Mouse (Mus musculus) MEL (cell line): Measurements from ENCODE around the gene Map3k3. TPM values are rescaled to one million over a fixed set of nuclear protein-coding genes. Genes with fewer than 3 reads are reported as not detected.
A peak's percentile ranks its signal among the peaks of the same experiment; 100 is the strongest.

Experiments used
- DNase-seq: peaks from one replicate; pipeline ENCODE4 v3.0.0; 2011; ENCODE audit warnings: low read depth, low spot score
- H3K27ac ChIP-seq: 2 replicates; pipeline ENCODE4 v1.5.1; 2012; ENCODE audit warnings: low read depth, mild to moderate bottlenecking, control low read depth, low read length, moderate library complexity; ENCODE audit not compliant: control insufficient read depth
- H3K27me3 ChIP-seq, 2 experiments: fragments of 150-350 bp in 1 of 2; sonication (generic) in 1 of 2; 2 replicates each; pipeline ENCODE4 v1.6.1; 2012; ENCODE audit warnings: low read length in 2 of 2, mild to moderate bottlenecking in 2 of 2, improper control_type of control experiment in 1 of 2, moderate library complexity in 1 of 2; ENCODE audit not compliant: insufficient read depth in 2 of 2, control insufficient read depth in 1 of 2
- H3K36me3 ChIP-seq, 2 experiments: 2 replicates each; pipeline ENCODE4 v1.6.1; 2012 to 2014; ENCODE audit warnings: low read length in 2 of 2, improper control_type of control experiment in 1 of 2, inconsistent platforms in 1 of 2, mild to moderate bottlenecking in 1 of 2; ENCODE audit not compliant: insufficient read depth in 2 of 2, control insufficient read depth in 1 of 2
- H3K4me1 ChIP-seq, 2 experiments: fragments of 150-350 bp in 1 of 2; sonication (generic) in 1 of 2; 2 replicates each; pipeline ENCODE4 v1.6.1; 2012; ENCODE audit warnings: low read length in 2 of 2, improper control_type of control experiment in 1 of 2, mild to moderate bottlenecking in 1 of 2; ENCODE audit not compliant: insufficient read depth in 2 of 2, control insufficient read depth in 1 of 2
- H3K4me3 ChIP-seq, 2 experiments: fragments of 150-350 bp in 1 of 2; sonication (generic) in 1 of 2; 2 replicates each; pipeline ENCODE4 v1.5.1; 2012; ENCODE audit warnings: low read depth in 2 of 2, low read length in 2 of 2, mild to moderate bottlenecking in 2 of 2, moderate library complexity in 2 of 2, control low read depth in 1 of 2, improper control_type of control experiment in 1 of 2; ENCODE audit not compliant: control insufficient read depth in 1 of 2, insufficient read depth in 1 of 2
- H3K79me2 ChIP-seq: 2 replicates; pipeline ENCODE4 v1.6.1; 2012; ENCODE audit warnings: mild to moderate bottlenecking, low read length, moderate library complexity; ENCODE audit not compliant: control insufficient read depth, poor library complexity, insufficient read depth
- H3K9ac ChIP-seq: 2 replicates; pipeline ENCODE4 v1.6.1; 2012; ENCODE audit warnings: low read depth, mild to moderate bottlenecking, control low read depth, low read length, moderate library complexity; ENCODE audit not compliant: control insufficient read depth, poor library complexity, severe bottlenecking
- H3K9me3 ChIP-seq: fragments of 150-350 bp; sonication (generic); replicated peaks from 2 replicates; pipeline ENCODE4 v1.6.1; 2012; ENCODE audit warnings: mild to moderate bottlenecking, low read length, improper control_type of control experiment, moderate library complexity; ENCODE audit not compliant: insufficient read depth
- CHD2 ChIP-seq: IDR thresholded peaks from 2 replicates; pipeline ENCODE4 v1.6.1; 2011; ENCODE audit warnings: low read length, improper control_type of control experiment
- CTCF ChIP-seq, 3 experiments: IDR thresholded peaks in 2 of 3; conservative IDR thresholded peaks in 1 of 3; 2 replicates each; pipeline ENCODE4 v1.5.1; 2011 to 2012; ENCODE audit warnings: low read length in 3 of 3, low read depth in 2 of 3, mild to moderate bottlenecking in 2 of 3, improper control_type of control experiment in 1 of 3, inconsistent platforms in 1 of 3, mixed read lengths in 1 of 3, moderate library complexity in 1 of 3; ENCODE audit not compliant: control insufficient read depth in 1 of 3, insufficient read depth in 1 of 3, poor library complexity in 1 of 3, severe bottlenecking in 1 of 3
- ELF1 ChIP-seq: IDR thresholded peaks from 2 replicates; pipeline ENCODE4 v1.6.1; 2014; ENCODE audit warnings: low read depth, mild to moderate bottlenecking, inconsistent platforms, low read length, improper control_type of control experiment, moderate library complexity
- EP300 ChIP-seq, 2 experiments: IDR thresholded peaks; 2 replicates each; pipeline ENCODE4 v1.6.1; 2011; ENCODE audit warnings: improper control_type of control experiment in 2 of 2, low read length in 2 of 2, low read depth in 1 of 2, mild to moderate bottlenecking in 1 of 2
- ETS1 ChIP-seq: IDR thresholded peaks from 2 replicates; pipeline ENCODE4 v1.6.1; 2012; ENCODE audit warnings: low read depth, mild to moderate bottlenecking, inconsistent platforms, low read length, improper control_type of control experiment, moderate library complexity
- GABPA ChIP-seq: IDR thresholded peaks from 2 replicates; pipeline ENCODE4 v1.6.1; 2012; ENCODE audit warnings: low read depth, mild to moderate bottlenecking, inconsistent platforms, low read length, improper control_type of control experiment, moderate library complexity
- GATA1 ChIP-seq: IDR thresholded peaks from 2 replicates; pipeline ENCODE4 v1.6.1; 2011; ENCODE audit warnings: low read depth, low read length, improper control_type of control experiment
- HCFC1 ChIP-seq: IDR thresholded peaks from 2 replicates; pipeline ENCODE4 v1.6.1; 2012; ENCODE audit warnings: low read depth, mild to moderate bottlenecking, inconsistent platforms, low read length, improper control_type of control experiment, moderate library complexity
- JUND ChIP-seq: IDR thresholded peaks from 2 replicates; pipeline ENCODE4 v1.6.1; 2011; ENCODE audit warnings: low read depth, mild to moderate bottlenecking, improper control_type of control experiment, low read length
- KAT2A ChIP-seq: conservative IDR thresholded peaks from 2 replicates; pipeline ENCODE4 v1.6.1; 2012; ENCODE audit warnings: low read depth, low read length, improper control_type of control experiment, inconsistent platforms
- MAFK ChIP-seq: IDR thresholded peaks from 2 replicates; pipeline ENCODE4 v1.6.1; 2011; ENCODE audit warnings: low read depth, mild to moderate bottlenecking, low read length, improper control_type of control experiment, borderline replicate concordance
- MAX ChIP-seq: IDR thresholded peaks from 2 replicates; pipeline ENCODE4 v1.6.1; 2011; ENCODE audit warnings: low read length, improper control_type of control experiment
- MAZ ChIP-seq: IDR thresholded peaks from 2 replicates; pipeline ENCODE4 v1.6.1; 2012; ENCODE audit warnings: low read depth, mild to moderate bottlenecking, inconsistent platforms, low read length, improper control_type of control experiment
- MXI1 ChIP-seq: IDR thresholded peaks from 2 replicates; pipeline ENCODE4 v1.6.1; 2011; ENCODE audit warnings: mild to moderate bottlenecking, low read depth, low read length, improper control_type of control experiment
- NELFE ChIP-seq: IDR thresholded peaks from 2 replicates; pipeline ENCODE4 v1.6.1; 2011; ENCODE audit warnings: low read depth, low read length, improper control_type of control experiment
- NRF1 ChIP-seq: IDR thresholded peaks from 2 replicates; pipeline ENCODE4 v1.6.1; 2014; ENCODE audit warnings: low read depth, mild to moderate bottlenecking, inconsistent platforms, low read length, improper control_type of control experiment, moderate library complexity; ENCODE audit not compliant: poor library complexity, insufficient read depth, severe bottlenecking
- POLR2A ChIP-seq, 2 experiments: IDR thresholded peaks; 2 replicates each; pipeline ENCODE4 v1.6.1; 2011 to 2012; ENCODE audit warnings: low read length in 2 of 2, mild to moderate bottlenecking in 2 of 2, control low read depth in 1 of 2, improper control_type of control experiment in 1 of 2, low read depth in 1 of 2, moderate library complexity in 1 of 2; ENCODE audit not compliant: control insufficient read depth in 1 of 2, insufficient read depth in 1 of 2, poor library complexity in 1 of 2
- POLR2AphosphoS2 ChIP-seq: IDR thresholded peaks from 2 replicates; pipeline ENCODE4 v1.6.1; 2011; ENCODE audit warnings: low read length, improper control_type of control experiment
- POLR2AphosphoS5 ChIP-seq: IDR thresholded peaks from 2 replicates; pipeline ENCODE4 v1.6.1; 2012; ENCODE audit warnings: low read depth, borderline replicate concordance, mild to moderate bottlenecking, inconsistent platforms, low read length, moderate library complexity, mixed read lengths
- RCOR1 ChIP-seq: IDR thresholded peaks from 2 replicates; pipeline ENCODE4 v1.6.1; 2012; ENCODE audit warnings: low read depth, mild to moderate bottlenecking, inconsistent platforms, low read length, improper control_type of control experiment
- SMC3 ChIP-seq: IDR thresholded peaks from 2 replicates; pipeline ENCODE4 v1.6.1; 2011; ENCODE audit warnings: low read depth, low read length, improper control_type of control experiment
- TAL1 ChIP-seq: IDR thresholded peaks from 2 replicates; pipeline ENCODE4 v1.6.1; 2012; ENCODE audit warnings: mild to moderate bottlenecking, inconsistent platforms, low read length, moderate library complexity, mixed read lengths
- TBP ChIP-seq: IDR thresholded peaks from 2 replicates; pipeline ENCODE4 v1.8.0; 2011; ENCODE audit warnings: low read depth, low read length, improper control_type of control experiment
- UBTF ChIP-seq: IDR thresholded peaks from 2 replicates; pipeline ENCODE4 v1.6.1; 2012; ENCODE audit warnings: low read depth, mild to moderate bottlenecking, inconsistent platforms, low read length, improper control_type of control experiment, moderate library complexity, borderline replicate concordance; ENCODE audit not compliant: insufficient read depth
- USF1 ChIP-seq: IDR thresholded peaks from 2 replicates; pipeline ENCODE4 v1.6.1; 2014; ENCODE audit warnings: low read depth, mild to moderate bottlenecking, inconsistent platforms, low read length, improper control_type of control experiment, moderate library complexity
- USF2 ChIP-seq, 2 experiments: IDR thresholded peaks; 2 replicates each; pipeline ENCODE4 v1.6.1; 2011 to 2012; ENCODE audit warnings: improper control_type of control experiment in 2 of 2, low read length in 2 of 2, borderline replicate concordance in 1 of 2, inconsistent platforms in 1 of 2, low read depth in 1 of 2, mild to moderate bottlenecking in 1 of 2; ENCODE audit not compliant: insufficient read depth in 1 of 2
- ZKSCAN1 ChIP-seq: IDR thresholded peaks from 2 replicates; pipeline ENCODE4 v1.6.1; 2012; ENCODE audit warnings: low read depth, mild to moderate bottlenecking, inconsistent platforms, low read length, improper control_type of control experiment, moderate library complexity
- ZMIZ1 ChIP-seq: IDR thresholded peaks from 2 replicates; pipeline ENCODE4 v1.6.1; 2012; ENCODE audit warnings: low read depth, mild to moderate bottlenecking, inconsistent platforms, low read length, improper control_type of control experiment, moderate library complexity
- ZNF384 ChIP-seq: IDR thresholded peaks from 2 replicates; pipeline ENCODE4 v1.6.1; 2012; ENCODE audit warnings: low read depth, mild to moderate bottlenecking, inconsistent platforms, low read length, improper control_type of control experiment
- polyA plus RNA-seq, 2 experiments: library from polyadenylated mRNA; stranded (reverse) in 1 of 2; unstranded in 1 of 2; fragments of >175 nt in 1 of 2; fragments of >200 nt in 1 of 2; gene quantifications; 2 replicates each; pipeline versions ENCODE4 v1.2.1 to v1.2.4; 2012; ENCODE audit warnings: low replicate concordance in 2 of 2, low read depth in 1 of 2; ENCODE audit not compliant: insufficient read length in 2 of 2, insufficient read depth in 1 of 2, missing spikeins in 1 of 2
- total RNA-seq: library from RNA; depleted of rRNA; stranded (reverse); fragments of 300-350 nt; gene quantifications from 2 replicates; pipeline ENCODE4 v1.2.3, GENCODE M21; 2012

Gene Map3k3
- total and polyA plus RNA-seq, 3 experiments, result 10.5 to 14.3 TPM; not detected in 1

DNA sequence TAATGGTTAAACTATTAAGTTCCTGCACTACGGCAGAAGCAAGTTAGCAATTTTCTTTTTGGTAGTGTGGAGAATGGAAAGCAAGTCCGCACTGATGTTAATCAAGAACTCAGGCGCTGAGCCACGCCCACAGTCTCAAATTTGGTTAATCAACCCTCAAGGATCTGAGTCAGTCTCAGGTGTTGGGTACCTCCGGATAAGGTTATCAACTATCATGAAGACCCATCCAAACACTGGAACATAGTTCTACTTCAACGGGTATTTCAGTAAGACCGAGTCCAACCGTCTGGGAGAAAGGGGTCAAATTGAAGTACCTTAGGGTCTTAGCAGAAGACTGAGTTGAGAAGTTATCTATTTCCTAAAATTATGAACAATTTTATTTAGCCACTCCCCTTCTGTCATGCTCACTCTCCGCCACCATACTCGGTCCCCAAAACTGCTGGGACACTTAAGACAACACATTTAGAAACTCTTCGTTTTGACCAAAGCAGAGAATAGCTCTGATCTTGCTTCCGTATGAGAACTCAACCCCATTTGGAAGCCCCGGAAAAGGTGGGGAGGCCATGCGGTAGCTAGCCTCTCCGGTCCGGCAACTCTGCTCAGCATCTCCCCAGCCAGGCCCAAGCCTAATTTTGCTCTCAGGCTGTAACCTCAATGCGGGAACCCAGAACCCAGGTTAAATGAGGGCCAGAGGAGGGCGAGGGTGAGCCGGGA lies 108.4 kb downstream of the Map3k3 start (continued):
- TF ChIP-seq TAL1, result no peak
- no peak; the same call in 1 of the 2 replicates for TF ChIP-seq HCFC1
- TF ChIP-seq MAZ, result 0 out of 2 replicates have a peak, but pooled peaks have one; percentile 12
- no peak for TF ChIP-seq ZNF384
- TF ChIP-seq CTCF (IDR thresholded peaks at IDR 0.05 in 2 of 3, conservative IDR thresholded peaks at IDR 0.05 in 1 of 3; ENCODE audit: control insufficient read depth in 1 of 3, insufficient read depth in 1 of 3, low read depth in 2 of 3, low read length in 3 of 3, poor library complexity in 1 of 3, severe bottlenecking in 1 of 3), result no peak
- no peak for TF ChIP-seq ETS1
- no peak for TF ChIP-seq MAFK
- TF ChIP-seq CHD2, result no peak; the same call in 1 of the 2 replicates
- TF ChIP-seq KAT2A, result no peak
- 0 out of 2 replicates have a peak, but pooled peaks have one; percentile 57 for TF ChIP-seq TBP
- TF ChIP-seq GATA1, result peak; percentile 24; the same call in 1 of the 2 replicates
- TF ChIP-seq GABPA, result no peak
- no peak for TF ChIP-seq JUND
- TF ChIP-seq MAX, result no peak; the same call in 1 of the 2 replicates
- no peak for TF ChIP-seq POLR2A (IDR thresholded peaks at IDR 0.05; ENCODE audit: control insufficient read depth in 1 of 2, insufficient read depth in 1 of 2, low read depth in 1 of 2, low read length in 2 of 2, poor library complexity in 1 of 2)
- peak; percentile 39 for TF ChIP-seq MXI1
- no peak for TF ChIP-seq UBTF
- TF ChIP-seq SMC3, result no peak

GRCm38 (mm10) chr11:106193371-106194154 lies 109.2 kb downstream of the Map3k3 start:
- H3K27ac ChIP-seq, result peak overlapping the region; percentile 86
- peak; percentile 93; the same call in 1 of the 2 replicates for TF ChIP-seq ZMIZ1
- TF ChIP-seq EP300 (IDR thresholded peaks at IDR 0.05; ENCODE audit: low read depth in 1 of 2, low read length in 2 of 2), result peak; percentile 39 to 62; a peak in 1 of 4 replicates
- TF ChIP-seq RCOR1, result peak; percentile 31; the same call in 1 of the 2 replicates
- TF ChIP-seq SMC3, result peak; percentile 19; the same call in 1 of the 2 replicates
- TF ChIP-seq ZNF384, result no peak; the same call in 1 of the 2 replicates
- peak; percentile 33; the same call in 1 of the 2 replicates for TF ChIP-seq ZKSCAN1
- 0 out of 6 replicates have a peak, but pooled peaks of 1 of the 3 experiments have one; percentile 0 for TF ChIP-seq CTCF (IDR thresholded peaks at IDR 0.05 in 2 of 3, conservative IDR thresholded peaks at IDR 0.05 in 1 of 3; ENCODE audit: control insufficient read depth in 1 of 3, insufficient read depth in 1 of 3, low read depth in 2 of 3, low read length in 3 of 3, poor library complexity in 1 of 3, severe bottlenecking in 1 of 3)
- peak; percentile 75 for TF ChIP-seq ELF1
- TF ChIP-seq POLR2AphosphoS5, result no peak
- TF ChIP-seq CHD2, result no peak
- TF ChIP-seq POLR2A (IDR thresholded peaks at IDR 0.05; ENCODE audit: control insufficient read depth in 1 of 2, insufficient read depth in 1 of 2, low read depth in 1 of 2, low read length in 2 of 2, poor library complexity in 1 of 2), result peak; percentile 91 to 97
- TF ChIP-seq GATA1, result no peak
- no peak for TF ChIP-seq MAFK
- TF ChIP-seq GABPA, result 0 out of 2 replicates have a peak, but pooled peaks have one; percentile 12
- peak; percentile 90 for TF ChIP-seq NRF1
- TF ChIP-seq USF1, result peak; percentile 34
- peak; percentile 83 for TF ChIP-seq NELFE
- no peak for TF ChIP-seq USF2 (IDR thresholded peaks at IDR 0.05; ENCODE audit: borderline replicate concordance in 1 of 2, insufficient read depth in 1 of 2, low read depth in 1 of 2, low read length in 2 of 2)
- TF ChIP-seq POLR2AphosphoS2, result peak; percentile 95

More at GRCm38 (mm10) chr11:106193371-106194154, 109.2 kb downstream of the Map3k3 start:
- DNase-seq, result peak; percentile 99
- Histone ChIP-seq H3K36me3 (peaks cover 3 to 24% of the 10 kb centered on the region in 2 experiments; a peak in 3 of 4 replicates), H3K9ac (peak overlapping the region; percentile 82), H3K4me3 (peak overlapping the region; percentile 74 to 89), H3K27me3 (no peaks in the 10 kb centered on the region), H3K79me2 (peaks cover 2% of the 10 kb centered on the region; the same call in 1 of the 2 replicates), H3K4me1 (peaks cover 11 to 20% of the 10 kb centered on the region in 2 experiments), H3K9me3 (no peaks in the 10 kb centered on the region)
